Mouse (Mus musculus): ENCODE measurements at regions not wholly inside any gene's neighbourhood (a gene's known extent, or its start where the extent isn't known, plus 50 kb on each side); places are given as distances from the start of the nearest gene placed in this dataset.

GRCm38 (mm10) chr13:43976676-43977075 lies 192.1 kb downstream of the Cd83 start:
- TF ChIP-seq EP300 (IDR thresholded peaks at IDR 0.05; ENCODE audit: low read depth) (no peak), CTCF (IDR thresholded peaks at IDR 0.05; ENCODE audit: low read depth) (no peak)
